Mouse (Mus musculus): ENCODE measurements at regions not wholly inside any gene's neighbourhood (a gene's known extent, or its start where the extent isn't known, plus 50 kb on each side); places are given as distances from the start of the nearest gene placed in this dataset.
"Not testable (repeated sequence)": the region's sequence is repeated elsewhere in the genome, so short reads cannot be mapped to it uniquely, and the experiment has no call there.

GRCm38 (mm10) chrX:62969746-62970145, 502.0 kb downstream of the 4931400O07Rik start:
- H3K27me3 ChIP-seq (ENCODE audit: control insufficient read depth, insufficient read depth, low read length); H3K4me1 ChIP-seq (ENCODE audit: control insufficient read depth, insufficient read depth, low read length); H3K4me3 ChIP-seq (replicated peaks; ENCODE audit: insufficient read depth, low read depth, low read length); H3K27ac ChIP-seq (ENCODE audit: insufficient read depth, low read length): not testable (repeated sequence)
- WGBS: 20% methylated on average over 11 of the region's 11 CpGs
- DNase-seq: peak; percentile 50 to 68

All from cerebellum, adult 2 months (tissue).